Mouse (Mus musculus) frontal cortex, adult (tissue): ENCODE measurements around the gene Rb1.

Experiments used
- ATAC-seq: cut with Nextera tagmentation; 2 replicates; pipeline ENCODE4 v1.9.2; 2017; ENCODE audit warnings: mild to moderate bottlenecking, moderate library complexity, mixed read lengths; ENCODE audit not compliant: low TSS enrichment

The Rb1 gene

DNA sequence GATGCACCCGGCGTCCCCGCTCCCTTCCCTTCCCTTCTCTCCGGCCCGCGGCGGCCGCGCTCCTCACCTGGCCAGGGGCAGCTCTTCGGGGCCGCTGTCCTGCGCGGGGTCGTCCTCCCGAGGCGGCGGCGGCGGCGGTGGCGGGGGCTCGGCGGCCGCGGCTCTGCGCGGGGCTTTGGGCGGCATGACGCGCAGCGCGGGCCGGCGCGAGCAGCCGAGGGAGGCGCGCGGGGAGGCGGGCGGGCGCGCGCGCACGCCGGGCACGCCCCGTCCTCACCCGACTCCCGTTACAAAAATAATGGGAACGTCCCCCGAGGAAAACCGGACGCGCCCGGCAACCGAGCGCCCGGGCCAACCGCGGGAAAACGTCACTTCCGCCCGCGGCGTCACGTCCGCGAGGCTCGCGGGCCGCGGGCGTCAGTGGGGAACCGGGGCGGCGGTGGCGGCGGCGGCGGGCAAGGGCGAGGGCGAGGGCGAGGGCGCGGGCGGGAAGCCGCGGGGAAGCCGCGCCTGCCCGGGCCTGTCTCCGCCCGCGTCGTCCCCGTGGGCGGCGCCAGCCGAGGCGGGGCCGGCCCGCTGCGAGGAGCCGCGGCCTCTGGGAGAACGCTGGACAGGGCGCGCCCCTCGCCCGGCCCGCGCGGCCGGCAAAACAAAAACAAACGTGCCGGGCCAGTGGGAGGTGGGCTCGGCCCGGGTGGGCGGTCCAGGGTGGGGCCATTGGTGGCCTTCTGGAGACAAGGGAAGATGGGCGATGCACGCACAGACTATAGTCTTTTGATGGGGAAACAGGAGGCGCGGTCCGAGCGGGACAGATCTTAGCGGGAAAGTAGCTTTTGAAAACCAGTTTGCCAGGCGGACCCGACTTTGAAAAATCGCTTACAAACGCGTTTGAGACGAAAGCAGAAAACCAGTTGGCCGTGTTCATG is at the start of gene Rb1:
TSS of gene Rb1 (minus strand) at position 367 of the 926 bp plus-strand sequence.
- ATAC-seq, result peak; percentile 87

DNA sequence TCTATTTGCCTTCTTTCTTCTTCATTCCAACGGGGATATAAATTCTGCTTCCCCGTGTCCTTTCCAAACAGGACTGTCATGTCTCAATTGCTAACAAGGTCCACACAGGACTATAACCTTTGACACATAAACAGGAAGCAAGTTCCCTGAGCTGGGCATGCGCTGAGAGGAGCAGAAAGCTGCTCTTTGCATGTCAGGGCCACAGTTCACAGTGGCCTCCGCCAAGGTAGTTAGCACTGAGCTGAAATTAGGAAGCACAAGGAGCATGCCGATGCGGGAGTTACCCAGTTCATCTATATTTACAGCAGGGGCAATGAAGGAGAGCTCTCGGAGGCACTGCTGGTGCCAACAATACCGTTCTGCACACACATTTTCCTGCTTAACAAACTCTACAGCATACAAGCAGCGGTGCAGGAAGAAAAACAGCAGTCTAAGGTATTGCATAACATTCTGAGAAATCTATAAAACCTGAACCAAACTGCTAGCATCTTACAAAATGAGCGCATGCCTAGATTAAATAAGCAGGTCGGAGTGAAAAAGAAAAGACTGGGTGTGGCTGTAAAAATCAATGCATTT is 48.8 kb upstream of the Rb1 start:
- ATAC-seq, result peak; percentile 9

DNA sequence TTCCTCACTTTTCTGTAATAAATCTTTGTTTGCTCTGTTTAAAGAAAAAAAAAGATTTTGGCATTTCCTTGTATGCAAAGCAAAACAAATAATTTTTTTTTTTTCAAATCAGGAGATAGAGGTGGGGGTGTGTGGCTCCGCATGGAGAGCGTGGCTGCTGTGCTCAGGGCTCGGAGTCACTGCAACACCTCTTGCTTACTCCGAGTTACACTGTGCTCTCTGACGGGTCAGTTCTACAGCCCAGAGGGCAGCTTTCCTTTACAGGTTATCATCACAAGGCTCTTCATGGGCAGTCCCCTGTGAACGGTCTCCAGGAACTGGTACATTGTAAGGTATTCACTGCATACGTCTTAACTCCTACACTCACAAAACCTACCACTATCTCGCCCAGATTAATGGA is 48.0 kb upstream of the Rb1 start:
- ATAC-seq, result no peak

DNA sequence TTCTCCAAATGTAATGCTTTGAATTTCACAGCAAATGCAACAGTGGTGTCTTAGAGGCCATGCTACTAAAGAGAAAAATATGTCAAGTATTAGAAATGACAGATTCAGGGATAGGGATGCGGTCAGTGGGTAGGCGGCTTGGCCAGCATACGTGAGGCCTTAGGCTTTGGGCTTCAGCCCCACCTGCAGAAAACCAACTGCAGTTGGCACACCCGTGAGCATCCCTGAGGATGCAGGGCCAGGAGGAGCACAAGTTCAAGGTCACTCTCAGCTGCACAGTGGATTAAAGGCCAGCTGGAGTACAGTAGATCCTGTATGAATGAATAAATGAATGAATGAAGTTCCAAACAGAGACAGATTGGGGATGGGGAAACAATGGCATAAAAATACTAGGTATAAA is 47.4 kb upstream of the Rb1 start:
- ATAC-seq, result no peak

DNA sequence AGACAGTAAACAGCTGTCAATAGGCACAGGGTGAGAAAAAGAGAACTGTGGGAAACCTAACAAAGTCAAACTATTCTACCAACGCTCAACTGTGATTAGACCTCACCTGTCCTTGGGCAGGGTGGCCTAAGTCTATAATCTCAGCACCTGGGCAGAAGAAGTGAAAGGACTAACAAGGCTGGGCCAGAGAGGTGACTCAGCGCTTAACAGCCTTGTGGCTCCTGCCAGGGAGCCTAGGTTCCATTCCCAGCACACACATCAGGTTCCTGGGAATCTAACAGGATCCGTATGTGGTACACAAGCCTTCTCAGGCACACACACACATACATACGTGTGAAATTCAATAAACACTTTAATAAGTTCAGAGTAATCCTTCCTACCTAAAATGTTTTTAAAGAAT is 46.0 kb upstream of the Rb1 start:
- ATAC-seq, result no peak

- ATAC-seq, result no peak
Measured at GRCm38 (mm10) chr14:73370695-73371372, 45.2 kb upstream of the Rb1 start.

GRCm38 (mm10) chr14:73370078-73370670 is 44.6 kb upstream of the Rb1 start:
- ATAC-seq, result no peak

GRCm38 (mm10) chr14:73369634-73370033 is 44.0 kb upstream of the Rb1 start:
- no peak for ATAC-seq

- ATAC-seq, result no peak
Measured at GRCm38 (mm10) chr14:73368966-73369365, 43.3 kb upstream of the Rb1 start.

- ATAC-seq, result no peak
Measured at GRCm38 (mm10) chr14:73368221-73368620, 42.6 kb upstream of the Rb1 start.

DNA sequence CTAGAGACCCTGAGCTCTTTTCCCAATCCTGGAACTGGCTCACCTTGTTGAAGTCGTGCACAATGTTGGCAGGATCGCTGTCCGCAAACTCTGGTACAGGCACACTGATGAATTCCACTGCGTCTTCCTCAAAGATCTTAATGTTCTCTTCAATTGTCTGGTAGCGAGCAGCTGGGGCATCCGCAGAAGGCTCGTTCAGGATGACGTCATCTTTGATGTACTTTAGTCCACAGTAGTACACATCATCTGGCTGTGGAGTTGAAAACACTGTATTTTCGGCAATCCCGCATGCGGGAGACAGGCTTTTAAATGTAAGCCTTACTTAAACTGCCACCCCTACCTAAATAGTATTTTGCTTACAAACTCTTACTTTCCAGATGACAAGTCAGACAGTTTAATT is 40.7 kb upstream of the Rb1 start:
- ATAC-seq, result peak; percentile 66

GRCm38 (mm10) chr14:73363782-73364181 is 38.2 kb upstream of the Rb1 start:
- ATAC-seq, result no peak

DNA sequence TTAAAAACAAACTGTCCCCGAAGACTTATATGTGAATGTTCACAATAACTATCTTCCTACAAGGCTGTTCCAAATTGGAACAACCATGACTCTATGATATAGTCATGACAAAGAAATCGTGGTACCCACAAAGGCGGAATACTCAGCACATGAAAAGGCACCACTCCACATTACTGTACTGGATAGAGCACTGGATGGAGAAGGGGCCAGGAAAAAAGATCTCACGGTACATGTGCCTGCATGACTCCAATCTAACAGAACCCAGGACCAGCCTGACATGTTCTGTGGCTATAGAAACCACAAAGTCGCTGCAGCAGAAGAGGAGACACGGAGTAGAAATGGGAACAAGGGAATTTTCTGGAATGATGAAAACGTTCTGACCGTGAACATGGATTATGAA is 29.1 kb upstream of the Rb1 start:
- no peak for ATAC-seq

DNA sequence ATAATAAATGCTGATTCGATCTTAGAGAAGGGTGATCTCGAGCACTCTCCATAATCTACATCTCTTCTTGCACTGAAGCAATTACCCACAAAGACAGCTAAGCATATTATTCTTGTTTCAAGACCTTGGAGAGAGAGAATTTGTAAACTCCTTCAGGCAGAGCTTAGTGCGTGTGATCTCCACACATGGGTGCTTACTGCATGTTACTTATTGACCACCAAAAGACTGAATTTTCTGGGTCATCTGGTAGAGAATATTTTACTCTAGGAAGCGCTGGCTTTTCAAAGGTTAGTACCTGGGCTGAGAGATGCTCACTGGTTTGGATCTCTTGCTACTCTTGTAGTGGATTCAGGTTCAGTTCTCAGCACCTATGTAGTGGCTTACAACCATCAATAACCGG is 25.5 kb upstream of the Rb1 start:
- no peak for ATAC-seq

- ATAC-seq, result no peak
Measured at GRCm38 (mm10) chr14:73350029-73350428, 24.4 kb upstream of the Rb1 start.

GRCm38 (mm10) chr14:73349061-73349670 is 23.5 kb upstream of the Rb1 start:
- ATAC-seq, result no peak

DNA sequence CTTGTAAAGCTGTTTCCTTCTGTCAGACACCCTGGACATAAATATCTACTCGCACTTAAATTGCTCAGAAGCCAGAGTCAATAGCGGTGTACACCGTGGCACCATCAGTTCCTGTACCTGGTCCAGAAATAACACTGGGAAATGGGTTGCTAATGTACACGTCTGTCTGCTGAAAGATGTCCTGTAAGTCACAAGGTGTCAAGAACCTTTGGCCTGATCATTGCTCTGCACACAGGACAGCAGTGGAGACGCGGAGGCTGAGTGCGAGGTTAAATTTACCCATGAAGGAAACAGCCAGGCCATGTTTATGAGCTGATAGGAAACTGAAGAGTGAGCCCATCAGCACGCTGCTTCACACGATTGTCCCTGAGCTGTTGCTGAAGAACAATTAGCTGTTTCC is 21.7 kb upstream of the Rb1 start:
- ATAC-seq, result no peak

DNA sequence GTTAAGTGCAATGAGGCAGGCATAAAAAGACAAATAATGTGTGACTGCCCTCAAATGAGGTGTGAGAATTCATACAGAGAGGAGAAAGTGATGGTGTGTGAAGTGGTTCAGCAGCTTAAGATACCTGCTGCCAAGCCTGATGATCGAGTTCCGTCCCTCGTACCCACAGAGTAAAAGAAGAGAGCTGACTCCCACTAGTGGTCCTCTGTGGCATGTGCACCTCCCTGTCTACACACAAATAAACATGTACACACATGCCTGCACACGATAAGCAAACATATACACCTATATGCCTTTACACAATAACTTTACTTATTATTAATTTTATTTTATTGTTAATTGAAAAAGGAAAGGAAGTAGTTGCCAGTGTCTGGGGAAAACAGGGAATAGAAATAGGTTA is 20.0 kb upstream of the Rb1 start:
- no peak for ATAC-seq

GRCm38 (mm10) chr14:73340051-73340755 is 14.6 kb upstream of the Rb1 start:
- no peak for ATAC-seq

DNA sequence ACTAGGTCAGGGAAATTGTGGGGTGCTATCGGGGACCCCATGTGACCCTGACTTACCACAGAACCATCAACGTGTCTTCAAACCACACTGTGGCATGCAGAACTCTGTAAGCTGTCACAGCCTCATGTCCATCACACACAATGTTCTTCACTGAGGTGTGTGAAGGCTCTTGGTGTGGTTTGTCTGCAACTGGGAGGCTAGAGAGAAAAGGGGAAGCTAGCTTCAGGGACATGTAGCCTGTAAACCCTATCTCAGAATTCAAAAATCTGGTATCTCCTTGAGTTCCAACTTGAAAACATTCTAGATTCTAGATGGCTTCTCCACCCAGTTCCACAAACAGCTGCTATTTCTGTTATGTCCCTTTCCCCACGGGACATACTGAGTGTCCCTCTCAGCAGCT is 14.0 kb upstream of the Rb1 start:
- no peak for ATAC-seq

- ATAC-seq, result no peak
Measured at GRCm38 (mm10) chr14:73336316-73337080, 10.9 kb upstream of the Rb1 start.
